Mouse (Mus musculus) layer of hippocampus, postnatal 14 days (tissue): ENCODE measurements at regions not wholly inside any gene's neighbourhood (a gene's known extent, or its start where the extent isn't known, plus 50 kb on each side); places are given as distances from the start of the nearest gene placed in this dataset.

Experiments
- DNase-seq, 2 experiments: peaks; one replicate each; pipeline ENCODE4 v3.0.0; 2021 to 2022; ENCODE audit warnings: low spot score in 2 of 2, mixed read lengths in 1 of 2

DNA sequence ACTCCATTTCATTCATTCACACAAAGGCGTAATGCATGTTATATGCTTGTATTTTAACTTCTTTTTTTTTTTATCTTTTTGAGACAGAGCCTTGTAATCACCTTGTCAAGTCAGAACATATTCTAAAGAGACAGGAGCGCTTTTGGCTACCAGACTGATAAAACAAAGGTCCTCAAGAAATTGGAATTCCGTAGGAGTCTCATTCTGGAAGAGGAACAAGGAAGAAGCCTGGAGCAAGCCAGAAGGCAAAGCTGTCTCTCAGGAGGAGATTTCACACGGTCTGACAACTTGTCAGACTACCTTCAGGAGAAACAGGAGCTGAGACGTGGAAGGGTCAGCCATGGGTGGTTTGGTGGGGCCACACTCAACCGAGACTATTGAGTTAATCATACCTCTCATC, 587.2 kb upstream of the Auts2 start:
- DNase-seq, result no peak

DNA sequence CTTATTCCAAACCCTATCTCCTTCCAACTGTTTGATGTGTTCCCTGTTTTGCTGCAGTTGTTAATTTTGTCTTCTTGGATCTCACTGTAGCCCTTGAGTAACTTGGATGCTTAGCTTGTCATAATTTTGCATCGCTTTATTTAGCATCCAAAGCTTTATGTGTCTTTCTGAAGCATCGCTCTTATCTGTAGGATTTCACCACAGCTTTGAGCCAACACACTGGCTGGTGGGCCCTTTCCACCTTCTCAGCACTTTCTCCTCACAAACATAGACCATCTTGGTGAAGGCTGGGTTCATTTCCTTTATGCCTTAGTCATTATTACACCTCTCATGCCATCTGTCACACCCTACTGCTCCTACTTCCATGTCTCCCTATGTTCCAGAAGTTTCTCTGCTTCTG, 581.1 kb upstream of the Auts2 start:
- no peak for DNase-seq

DNA sequence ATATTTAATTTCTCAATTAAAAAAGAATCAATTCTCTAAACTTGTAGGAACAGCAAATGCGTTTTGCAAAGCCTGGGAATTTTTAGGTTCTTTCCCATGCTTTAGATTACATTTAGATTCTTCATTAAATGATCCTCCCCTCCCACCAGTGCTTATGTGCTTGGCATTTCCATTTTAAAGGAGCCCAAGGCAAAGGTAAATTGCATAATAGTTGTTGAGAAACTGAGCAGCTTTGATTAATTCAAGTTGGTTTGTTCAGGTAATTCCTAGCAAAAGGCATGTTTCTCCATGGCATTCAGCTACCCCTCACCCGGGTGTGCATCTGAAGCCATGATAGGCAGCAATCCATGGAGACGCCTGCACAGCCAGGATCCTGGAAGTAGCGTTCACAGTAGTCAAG, 570.8 kb upstream of the Auts2 start:
- DNase-seq, result no peak

DNA sequence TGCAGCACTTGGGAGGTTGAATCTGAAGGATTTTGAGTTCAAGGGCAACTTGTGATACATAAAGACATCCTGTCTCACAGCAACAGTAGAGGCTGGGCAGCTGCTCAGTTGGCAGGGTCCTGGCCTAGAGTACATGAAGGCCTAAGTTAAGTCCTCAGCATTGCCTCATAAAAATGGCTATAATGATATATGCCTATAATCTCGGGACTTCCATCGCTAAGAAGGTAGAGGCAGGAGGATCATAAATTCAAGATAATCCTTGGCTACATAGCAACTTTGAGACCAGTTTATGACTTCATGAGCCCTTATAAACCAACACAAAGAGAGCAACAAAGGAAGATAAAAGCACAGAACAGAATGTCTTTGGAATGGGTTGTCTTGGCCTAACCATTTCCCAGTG, 570.0 kb upstream of the Auts2 start:
- no peak for DNase-seq

DNA sequence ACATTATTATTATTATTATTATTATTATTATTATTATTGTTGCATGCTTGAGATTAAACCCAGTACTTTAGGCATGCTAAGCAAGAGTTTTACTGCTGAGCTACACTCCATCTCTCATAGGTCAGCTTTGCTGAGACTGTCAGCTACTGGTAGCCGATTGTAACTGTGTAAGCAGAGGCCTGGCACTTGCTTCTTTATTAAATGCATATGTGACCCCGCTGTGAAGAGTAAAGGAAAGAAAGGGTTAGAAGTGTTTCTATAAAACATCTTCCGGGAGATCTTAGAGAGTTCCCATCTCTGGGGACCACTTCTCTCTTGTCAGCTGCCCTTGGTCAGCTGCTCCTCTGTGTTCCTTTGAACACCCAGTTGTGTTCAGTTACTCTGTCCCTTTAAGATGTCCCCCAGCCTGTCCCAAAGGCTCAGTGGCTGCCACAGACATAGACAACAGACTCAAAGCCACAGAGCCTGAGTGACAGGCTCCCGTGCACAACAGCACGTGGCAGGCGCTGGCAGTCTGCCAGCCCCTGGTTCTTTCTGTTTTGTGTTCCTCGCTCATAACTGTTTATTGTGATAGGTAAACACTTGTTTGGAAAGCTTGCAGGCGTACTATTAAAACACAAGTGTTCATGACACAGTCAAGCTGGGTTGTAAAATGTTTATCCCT, 563.7 kb upstream of the Auts2 start:
- peak; percentile 11 to 12 for DNase-seq

DNA sequence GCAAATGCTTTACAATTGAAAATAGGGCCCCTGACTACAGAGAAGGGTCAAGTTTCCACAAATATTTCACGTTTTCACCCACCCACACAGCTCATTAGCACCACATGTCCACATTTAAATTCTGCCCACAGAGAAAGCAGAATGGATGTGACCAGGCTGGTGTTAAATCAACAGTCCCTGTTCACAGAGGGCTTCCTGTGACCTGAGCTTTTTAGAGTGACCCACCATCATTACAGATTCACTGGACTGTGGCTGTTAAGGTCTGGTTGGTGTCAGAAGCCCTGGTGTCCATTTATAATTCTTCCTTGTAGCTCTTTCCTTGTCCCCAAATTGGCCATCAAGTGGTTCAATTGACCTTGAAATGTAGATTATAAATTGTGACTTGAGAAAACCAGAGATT, 553.2 kb upstream of the Auts2 start:
- DNase-seq, result no peak

DNA sequence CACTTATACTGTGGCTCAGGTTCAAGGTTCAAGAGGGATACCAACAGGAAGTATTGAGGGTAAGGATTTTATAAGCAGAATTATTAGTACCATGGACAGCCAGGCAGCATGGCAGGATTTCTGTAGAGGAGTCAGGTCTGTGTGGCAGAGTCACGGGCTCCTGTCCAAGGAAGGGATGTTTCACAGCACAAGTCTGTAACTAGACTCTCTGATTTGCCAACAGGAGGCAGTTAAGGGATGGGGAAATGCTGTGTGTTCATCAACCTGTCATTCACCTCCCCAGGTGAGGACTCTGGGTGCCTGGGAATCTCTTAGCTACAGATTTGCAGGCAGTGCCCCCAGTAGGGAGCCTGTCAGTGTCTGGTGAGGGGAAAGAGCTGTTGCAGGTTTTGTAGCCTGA, 541.7 kb upstream of the Auts2 start:
- no peak for DNase-seq

DNA sequence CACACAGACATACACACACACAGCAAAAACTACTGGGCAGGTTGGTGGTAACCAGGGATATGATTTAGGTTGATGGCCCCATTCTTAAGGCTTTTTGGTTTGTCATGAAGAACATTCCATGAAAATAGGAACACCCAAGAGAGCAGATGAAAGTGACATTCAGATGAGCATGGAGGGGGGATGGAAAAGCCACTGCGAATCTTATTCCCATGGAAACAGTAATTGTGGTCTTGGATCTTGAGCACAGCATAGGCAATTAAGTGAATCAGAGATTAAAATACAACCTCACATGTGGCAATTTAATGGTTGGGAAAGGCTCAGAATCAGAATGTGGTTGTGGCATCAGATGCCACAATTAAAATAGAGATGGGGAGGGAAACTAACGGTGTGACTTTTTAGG, 537.6 kb upstream of the Auts2 start:
- DNase-seq, result peak in 1 of 2 experiments; percentile 31

DNA sequence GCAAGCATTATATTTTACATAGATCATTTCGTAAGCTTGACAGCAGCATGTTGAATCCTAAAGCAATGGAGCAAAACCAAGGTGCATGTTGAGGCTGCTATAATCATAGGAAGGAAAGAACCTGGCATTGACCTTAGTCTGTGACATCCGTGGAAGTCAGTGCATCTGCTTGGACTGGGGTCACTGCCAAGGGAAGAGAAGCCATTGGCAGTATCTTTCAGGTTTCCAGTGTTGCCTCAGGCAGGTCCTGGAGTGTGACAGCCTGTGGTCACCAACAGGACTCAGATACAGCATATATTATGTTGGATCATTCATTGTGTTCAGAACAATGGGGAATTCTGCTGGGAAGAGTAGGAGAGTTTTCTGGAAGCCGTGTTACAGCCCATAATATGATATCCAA, 535.8 kb upstream of the Auts2 start:
- no peak for DNase-seq

DNA sequence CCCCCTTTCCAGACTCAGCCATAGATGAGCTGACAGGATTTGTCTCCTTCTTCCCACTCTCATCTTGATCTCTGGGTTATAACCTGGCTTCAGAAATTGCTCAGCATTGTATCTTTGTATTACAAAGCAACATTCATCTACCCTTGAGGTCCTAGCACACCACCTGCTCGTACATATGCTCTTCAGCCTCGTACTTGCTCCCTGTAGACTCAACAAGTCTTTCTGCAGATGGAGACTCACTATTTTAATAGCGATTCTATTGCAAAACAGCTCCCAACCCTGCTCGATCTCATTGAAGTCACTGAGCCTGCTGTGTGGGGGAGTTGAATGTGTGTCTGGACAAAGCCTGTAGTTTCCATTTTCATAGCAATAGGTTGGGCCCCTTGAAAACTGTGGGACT, 535.2 kb upstream of the Auts2 start:
- peak in 1 of 2 experiments; percentile 4 for DNase-seq

DNA sequence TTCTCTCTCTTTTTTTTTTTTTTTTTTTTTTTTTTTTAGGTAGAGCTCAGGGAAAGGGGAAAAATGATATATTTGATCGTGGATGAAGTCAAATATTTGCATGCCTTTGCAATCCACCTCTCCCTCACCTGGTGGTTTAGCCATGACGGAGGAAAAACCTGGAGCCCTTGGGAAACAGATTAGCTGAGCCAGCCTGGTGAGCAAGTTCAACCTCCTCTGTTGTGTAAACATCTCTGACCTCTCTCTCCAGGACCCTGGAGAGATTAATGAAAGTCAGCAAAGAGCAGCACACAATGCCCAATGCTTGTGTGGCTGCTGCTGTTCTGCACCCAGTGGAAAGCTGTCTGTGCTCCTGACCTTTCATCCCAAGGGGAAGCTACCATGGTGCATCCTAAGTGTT, 530.2 kb upstream of the Auts2 start:
- DNase-seq, result no peak

DNA sequence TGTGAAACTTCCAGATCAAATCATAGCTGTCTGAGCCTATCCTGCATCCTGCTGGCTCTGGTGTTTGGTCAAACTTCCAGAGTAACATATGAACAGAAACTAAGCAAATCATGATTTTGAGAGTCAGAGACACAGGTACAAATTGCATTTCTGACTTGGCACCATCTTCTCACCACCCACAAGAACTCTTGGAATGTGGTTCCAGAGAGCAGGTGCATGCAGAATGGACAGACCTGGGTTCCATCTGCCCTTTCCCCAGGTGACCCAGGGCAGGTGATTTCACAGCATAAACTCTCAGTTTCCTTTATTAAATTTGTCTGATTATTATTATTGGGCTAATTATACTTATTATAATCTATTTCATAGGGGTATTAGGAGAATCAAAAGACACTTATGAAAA, 527.0 kb upstream of the Auts2 start:
- DNase-seq, result no peak

DNA sequence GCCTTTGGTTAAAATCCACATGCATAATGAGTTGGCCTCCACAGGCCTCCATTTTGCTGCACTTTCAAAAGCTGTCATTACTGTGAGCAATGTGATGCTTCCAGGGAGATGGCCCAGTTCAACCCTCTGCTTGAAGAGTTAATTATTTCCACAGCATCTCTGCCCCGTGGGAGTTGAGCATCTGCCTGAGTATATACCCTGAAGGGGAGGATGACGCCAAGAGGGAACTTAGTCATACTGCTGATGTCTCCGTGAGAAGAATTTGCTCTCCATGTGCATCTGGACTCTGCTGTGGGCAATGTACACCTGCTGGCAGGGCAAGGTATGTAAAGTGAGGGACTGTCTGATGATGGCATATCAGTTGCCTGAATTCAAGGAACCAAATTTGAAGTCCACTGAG, 519.3 kb upstream of the Auts2 start:
- DNase-seq, result no peak

DNA sequence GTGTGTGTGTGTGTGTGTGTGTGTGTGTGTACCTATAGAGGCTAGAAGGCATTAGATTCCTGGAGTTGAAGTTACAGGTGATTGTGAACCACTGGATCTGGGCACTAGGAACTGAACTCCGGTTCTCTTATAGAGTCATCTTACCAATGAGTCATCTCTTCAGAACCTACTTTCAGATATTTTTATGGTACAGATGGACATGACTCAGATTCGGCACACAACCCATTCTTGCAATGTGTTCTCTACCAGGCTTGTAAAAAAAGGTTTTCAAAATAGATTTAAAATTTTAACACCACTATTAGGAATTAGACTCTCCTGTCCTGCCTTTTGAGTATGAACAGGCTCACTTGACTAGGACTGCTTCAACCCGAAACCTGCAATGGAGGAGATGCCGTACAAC, 504.3 kb upstream of the Auts2 start:
- DNase-seq, result no peak

DNA sequence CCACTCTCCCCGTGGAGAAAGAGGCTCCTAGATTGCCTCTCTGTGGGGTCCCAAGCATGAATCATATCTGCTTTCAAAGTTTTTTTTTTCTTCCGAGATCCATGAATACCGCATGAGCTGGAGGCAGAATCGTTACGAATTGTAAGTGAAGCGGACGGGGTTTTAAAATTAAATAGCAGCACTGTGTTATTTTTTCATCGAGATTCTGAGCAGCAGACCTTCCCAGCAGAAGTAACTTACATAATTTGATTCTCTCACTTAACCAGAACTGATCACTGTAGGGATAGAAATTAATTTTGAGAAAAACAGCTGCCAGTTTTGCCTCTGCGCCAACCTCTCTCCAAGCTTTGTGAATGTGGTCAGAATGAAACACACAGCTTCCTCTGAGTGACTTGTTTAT, 502.5 kb upstream of the Auts2 start:
- DNase-seq, result no peak

DNA sequence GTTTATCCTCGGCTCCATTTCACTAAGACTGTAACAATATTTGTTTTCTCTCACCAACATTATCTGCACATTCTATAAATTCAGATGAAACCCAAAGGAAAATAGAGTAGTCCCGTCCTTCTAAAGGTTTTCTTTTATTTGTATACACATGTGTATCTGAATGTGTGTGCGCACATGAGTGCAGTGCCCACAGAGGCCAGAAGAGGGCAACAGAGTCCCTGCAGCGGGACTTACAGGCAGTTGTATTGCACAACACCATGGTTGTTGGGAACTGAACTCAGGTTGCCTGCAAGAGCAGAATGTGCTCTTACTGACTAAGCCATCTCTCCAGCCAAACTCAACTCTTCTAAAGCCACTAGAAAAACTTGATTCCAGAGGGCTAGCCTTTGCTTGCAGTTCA, 484.4 kb upstream of the Auts2 start:
- no peak for DNase-seq

DNA sequence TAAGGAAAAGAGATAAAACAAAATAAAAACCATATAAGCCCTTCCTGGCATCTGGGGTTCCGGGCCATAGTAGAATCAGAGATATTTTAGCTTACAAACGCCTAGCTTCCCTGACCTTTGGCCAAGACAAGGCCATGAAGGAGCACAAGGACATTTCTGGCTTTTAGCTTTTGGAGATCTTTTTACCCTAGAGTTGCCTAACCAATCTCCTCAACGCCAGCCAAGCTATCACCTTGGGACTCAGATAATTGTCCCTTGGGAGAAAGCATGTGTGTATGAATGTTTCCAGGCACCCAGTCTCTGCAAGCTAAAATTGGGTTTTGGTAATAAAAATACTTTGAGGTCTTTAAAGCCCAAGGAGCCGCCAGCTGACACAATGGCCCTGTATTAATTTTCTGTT, 482.0 kb upstream of the Auts2 start:
- DNase-seq, result no peak

DNA sequence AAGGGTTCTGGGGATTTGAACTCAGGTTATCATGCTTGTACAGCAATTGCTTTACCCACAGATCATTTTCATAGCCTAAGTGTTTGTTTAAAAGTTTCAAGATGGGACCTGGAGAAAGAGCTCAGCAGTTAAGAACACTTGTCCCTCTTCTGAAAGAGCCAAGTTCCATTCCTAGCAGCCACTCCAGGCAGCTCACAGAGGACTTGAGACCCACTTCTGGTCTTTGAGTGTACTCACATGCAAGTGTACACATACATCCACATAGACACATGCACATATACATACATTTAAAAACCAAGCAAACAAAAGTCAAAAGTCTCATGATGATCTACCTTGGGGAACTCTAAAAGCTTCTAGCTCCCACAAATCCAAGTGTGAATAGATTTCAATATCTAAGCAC, 477.7 kb upstream of the Auts2 start:
- DNase-seq, result no peak

DNA sequence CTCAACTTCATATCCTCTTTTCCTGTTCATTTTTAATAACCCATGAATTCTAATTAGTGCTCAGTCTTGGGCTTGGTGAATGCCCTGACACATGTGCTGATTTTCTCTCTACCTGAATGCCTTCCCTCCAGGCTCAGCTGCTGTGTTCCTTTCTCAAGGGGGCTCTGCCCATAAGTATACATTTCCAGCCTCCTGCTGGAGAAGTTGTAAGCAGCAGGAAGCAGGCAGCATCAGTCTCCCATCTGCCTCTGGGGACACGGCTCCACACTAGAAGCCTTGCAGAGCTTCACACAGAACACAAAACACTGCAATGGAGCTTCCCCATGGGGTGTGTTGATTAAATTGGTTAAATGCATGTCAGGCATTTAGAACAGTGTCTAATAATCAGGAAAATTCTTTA, 477.0 kb upstream of the Auts2 start:
- no peak for DNase-seq

DNA sequence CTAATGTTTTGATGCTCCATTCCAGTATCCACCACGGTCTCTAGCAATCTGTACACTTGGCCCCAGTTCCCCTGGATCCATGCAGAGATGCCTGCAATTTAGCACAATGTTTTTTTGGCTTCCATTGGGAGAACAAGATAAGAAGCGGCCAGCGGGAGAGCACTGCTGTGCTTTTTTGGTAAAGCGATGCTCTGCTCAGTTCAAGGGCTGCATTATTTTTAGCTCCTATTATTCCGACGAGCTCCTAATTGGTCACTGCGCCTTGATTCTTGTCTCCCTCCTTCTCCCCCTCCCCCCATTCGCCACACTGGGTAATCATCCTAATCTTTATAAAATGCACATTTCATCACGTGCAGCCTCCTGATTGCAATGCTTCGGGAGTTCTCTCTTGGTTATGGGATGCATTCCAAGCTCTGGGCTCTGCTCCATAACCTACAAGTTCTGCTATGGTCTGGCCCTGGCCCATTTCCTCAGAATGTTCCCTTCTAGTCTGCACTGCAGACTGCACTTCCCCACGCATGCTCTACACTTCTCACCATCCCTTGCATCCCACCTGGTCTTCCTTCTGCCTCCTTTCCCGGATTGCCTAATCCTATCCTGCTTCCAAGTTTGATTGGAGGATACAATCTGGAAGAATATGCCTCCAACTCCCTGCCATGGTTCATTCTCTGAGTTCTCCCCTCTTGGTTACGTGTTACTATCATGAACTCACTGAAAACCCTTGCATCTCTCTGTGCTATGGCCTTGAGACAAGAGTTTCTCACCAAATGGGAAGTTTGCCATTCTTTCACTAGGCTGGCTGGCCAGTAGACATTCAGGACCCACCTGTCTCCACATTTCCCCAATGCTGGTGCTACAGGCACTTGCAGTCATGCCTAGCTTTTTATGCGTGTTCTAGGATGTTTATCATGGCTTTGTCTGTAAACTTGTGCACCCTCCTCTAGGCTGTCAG, 467.8 kb upstream of the Auts2 start:
- peak; percentile 76 to 92 for DNase-seq

DNA sequence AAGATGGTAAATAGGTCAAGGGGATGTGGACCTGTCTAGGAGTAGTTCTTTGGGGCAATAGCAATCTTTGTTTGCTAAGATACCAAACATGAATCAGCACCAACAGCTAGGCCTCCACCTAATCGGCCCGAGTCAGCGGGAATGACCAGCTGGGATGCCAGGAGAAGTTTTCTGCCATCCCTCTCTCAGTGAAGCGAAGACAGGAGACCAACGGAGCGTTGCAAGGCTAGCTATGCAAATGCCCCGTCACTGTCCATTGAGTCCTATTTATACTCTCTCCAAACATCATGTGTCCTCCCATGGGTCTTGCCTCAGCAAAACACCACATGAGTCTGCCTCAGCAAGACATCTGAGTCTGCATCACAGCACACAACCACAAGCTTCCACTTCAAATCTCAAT, 439.7 kb upstream of the Auts2 start:
- no peak for DNase-seq

DNA sequence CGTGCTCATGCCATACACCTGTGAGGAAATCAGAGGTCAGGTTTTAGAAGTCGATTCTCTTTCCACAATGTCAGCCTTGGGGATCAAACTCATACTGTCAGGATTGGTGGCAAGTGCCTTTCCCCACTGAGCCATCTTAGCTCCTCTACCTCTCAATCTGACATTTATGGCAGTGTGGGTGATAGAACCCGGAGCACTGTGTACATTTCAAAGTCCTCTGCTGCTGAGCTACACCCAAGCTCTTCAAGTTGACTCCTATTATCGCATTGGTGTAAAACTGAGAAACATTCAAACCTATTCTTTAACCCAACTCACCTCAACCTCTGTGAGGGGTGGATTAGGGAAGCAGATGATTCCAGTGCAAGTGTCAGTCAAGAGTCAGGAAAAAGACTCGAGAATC, 435.9 kb upstream of the Auts2 start:
- DNase-seq, result no peak
